Mouse (Mus musculus): ENCODE measurements at regions not wholly inside any gene's neighbourhood (a gene's known extent, or its start where the extent isn't known, plus 50 kb on each side); places are given as distances from the start of the nearest gene placed in this dataset.

DNA sequence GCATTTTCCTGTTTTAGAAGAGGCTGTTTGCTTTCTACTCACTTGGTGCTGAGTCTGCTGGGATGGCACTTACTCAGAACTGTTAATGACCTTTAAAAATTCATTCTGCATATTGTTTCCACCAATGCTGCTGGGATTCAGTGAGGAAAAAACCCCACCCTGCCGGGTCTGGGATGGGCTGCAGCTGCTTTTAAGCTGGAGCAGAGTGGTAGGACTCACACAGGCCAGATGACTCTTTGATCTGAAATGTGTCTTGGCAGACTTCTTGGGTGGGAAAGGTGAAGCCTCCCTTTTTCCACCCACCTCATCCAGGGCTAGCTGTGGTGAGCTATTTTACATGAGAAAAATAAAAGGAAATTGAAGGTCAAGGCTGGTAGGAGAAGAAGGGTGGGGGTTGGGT is 56.4 kb upstream of the Ddhd1 start:
- DNase-seq (ENCODE audit: low read depth) = no peak

DNA sequence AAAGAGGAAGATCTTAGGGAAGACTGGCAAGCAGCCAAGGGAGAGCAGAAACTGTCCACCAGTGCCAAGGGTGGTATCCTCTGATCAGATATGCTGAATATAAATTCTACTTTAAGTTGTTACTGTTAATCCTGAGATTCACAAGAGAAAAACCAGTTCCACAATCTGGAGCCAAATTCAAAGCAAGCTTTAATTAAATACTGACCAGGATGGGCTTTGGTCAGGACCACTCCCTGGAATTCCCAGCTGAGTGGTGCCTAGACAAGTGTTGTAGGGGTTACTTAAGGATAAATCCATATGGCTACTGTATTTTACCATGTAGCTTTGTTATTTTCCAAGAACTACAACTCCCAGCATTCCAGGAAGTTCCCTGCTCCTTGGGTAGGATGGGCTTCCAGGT is 56.8 kb upstream of the Ddhd1 start:
- no peak for DNase-seq (ENCODE audit: low read depth)

DNA sequence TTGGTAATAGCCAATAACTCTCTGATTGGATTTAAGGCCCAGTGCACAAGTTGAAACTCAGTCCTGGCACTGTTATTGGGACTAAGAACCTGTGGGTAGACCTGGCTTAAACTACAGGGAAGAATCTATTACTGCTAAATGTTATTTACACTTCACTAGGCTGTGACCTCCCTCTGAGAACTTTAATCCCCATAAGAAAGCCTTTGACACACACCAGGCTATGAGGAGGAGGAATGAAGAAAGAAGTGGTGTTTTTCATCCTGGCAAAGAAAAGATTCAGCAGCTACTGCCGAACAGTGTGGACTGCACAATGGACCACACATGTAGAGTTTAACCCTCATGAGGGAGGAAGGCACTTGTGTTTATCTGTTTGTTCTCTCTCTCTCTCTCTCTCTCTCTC is 58.2 kb upstream of the Ddhd1 start:
- DNase-seq (ENCODE audit: low read depth) = no peak

DNA sequence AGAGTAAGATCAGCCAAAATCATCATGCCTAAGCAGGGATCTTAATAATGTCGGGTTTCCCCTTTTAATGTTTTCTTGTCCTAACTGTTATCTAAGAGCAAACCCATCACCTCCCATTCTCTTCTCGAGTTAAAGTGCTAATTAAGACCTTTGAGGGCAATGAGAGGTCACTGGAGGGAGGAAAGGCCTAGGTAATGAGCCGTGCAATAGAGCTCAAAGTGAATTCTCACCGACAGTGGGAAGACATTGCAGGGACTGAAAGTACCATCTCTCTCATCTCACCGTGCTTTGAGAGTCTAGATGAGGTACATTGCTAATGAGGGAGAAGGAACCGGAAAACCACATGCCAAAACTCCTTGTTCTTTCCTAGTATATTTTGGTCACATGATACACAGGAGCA is 64.9 kb upstream of the Ddhd1 start:
- no peak for DNase-seq (ENCODE audit: low read depth)

DNA sequence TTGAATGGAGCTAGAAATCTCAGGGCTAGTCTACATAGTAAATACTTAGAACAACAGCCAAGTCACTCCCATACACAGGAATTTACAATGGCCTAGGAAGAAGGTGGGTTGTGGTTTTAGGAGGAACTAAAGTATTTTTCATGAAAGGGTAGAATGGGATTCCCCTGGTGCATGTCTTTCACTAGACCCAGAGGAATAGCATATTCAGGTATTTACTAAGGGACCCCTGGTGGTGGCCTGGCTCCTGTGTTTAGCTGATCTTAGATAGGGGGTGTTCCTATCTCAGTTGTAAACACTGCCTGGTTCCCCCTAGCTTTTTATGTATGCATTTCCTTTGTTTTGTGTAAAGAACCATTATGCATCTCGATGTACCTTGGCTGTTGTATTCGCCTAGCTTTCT is 66.4 kb upstream of the Ddhd1 start:
- no peak for DNase-seq (ENCODE audit: low read depth)

DNA sequence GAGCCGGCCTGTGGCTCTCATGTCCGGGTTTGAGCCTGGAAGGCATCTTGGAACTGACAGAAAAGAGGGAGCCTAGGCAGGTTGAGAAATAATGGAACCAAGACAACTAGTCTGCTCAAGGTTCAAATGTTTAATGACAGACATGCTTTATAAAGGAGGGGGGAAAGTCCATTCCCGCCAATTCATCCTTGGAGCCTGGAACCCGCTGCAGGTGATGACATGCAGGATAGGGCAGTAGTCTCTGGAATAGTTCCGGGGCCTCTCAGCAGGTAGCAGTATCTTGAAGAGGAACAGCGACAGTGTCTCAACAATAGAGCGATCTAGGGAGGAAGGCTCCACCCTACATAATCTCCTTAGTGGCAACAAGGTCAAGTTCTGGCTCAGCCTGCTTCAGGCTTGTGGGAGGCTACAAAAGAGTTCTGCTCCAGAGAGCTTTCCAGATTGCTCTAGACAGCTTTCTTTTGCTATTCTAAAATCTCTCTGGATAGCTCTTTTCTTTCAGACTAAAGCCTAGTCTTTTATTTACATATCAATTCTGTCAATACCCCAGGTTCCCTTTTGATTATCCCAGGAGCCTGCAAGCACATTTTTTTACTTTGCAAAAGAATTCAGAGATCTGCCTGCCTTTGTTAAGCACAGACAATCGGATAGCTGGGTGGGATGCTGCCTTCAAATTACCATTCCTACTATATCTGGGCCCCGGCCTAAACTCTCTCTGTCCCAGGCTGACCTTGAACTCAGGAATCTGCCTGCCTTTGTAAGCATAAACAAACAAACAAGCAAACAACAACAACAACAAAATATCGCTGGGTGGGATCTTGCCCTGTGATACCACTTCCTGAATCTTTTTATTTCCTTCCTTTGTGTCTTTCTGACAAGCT is 76.8 kb upstream of the Ddhd1 start:
- no peak for DNase-seq (ENCODE audit: low read depth)

DNA sequence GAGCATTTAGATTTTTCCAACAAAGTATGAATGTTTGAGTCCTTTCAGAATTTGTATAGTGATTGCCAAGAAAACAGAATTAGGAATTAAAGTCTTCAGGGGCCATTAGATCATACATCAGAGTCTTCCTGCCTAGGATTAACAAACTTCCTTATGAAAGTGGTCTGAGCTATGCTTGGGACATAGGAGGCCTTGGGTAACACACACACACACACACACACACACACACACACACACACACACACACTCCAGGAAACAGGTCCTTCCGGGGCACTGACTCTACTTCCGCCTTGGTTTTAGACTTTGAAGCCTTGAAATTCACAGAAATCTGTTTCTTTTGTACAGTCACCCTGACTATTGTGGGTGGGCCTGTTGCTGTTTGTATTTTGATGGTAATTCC is 80.0 kb upstream of the Ddhd1 start:
- no peak for DNase-seq (ENCODE audit: low read depth)

DNA sequence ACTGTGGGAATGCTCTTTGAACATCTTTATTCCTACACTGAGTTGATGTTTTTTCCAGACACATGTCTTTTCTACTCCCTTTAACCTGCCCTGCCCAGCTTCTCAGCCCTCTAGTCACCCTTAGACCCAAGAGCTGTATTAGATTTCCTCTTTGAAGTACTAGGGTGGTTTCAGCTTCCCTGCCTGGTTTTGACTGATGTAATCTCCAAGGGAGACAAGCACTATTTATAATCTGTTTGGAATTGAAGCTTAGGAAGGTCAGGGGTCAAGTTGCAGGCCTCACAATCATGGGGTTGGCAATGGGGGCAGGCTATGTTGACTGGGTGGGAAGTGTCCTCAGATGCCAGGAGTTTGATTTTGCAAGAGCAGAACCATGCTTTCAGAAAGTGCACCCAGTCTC is 81.7 kb upstream of the Ddhd1 start:
- no peak for DNase-seq (ENCODE audit: low read depth)

DNA sequence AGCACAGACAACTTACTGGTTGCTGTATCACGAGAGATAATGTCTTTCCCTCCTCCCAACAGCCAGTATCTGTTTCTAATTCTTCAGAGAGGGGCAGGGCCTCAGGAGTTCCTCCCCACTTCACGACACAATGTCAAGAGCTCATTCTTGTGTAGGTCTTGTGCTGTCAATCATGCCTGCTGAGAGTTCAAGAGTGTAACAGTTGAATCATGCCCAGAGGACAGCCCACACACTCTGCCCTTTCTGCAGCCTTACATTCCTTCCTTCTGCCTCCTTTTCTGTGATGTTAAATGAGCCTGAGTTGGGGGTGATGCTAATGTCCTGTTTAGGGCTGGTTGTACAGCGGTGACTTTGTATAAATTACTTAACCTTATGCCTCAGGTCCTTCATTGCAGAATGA is 82.7 kb upstream of the Ddhd1 start:
- no peak for DNase-seq (ENCODE audit: low read depth)

DNA sequence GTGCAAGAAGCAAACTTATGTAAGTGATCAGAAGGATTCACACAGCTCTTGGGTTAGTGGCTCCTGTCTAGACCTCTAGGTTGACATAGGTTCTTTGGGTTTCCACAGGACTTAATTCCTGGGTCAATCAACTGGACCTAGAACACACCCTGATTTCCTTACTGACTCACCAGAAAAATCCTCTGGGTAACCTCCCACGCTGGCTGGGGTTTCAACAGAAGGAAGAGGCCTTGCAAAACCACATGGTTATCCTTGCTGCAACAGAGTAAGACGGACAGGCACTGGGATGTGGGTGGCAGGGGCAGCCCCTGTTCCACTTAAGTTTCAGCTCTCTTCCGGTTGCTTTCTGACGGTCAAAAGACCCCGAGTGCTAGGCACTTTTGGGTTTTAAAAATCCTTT is 88.2 kb upstream of the Ddhd1 start:
- DNase-seq (ENCODE audit: low read depth) = no peak

DNA sequence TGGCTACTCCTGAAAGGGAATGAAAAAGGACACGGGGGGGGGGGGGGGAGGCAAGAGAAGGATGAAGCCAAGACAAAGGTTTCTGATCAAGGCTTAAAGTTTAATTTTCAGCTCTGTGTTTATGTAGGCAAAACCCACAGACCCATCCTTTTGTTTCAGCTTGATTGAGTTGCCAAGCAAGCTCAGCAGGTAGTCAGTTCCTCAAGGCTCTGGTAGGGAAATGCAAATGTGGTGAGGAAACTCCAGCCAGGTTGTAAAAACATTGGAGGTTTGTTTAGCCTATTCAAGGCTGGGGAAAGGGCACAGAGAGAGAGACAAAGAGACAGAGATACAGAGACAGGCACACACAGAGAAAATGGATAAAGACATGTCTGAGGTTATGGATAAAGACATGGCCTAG is 99.4 kb upstream of the Ddhd1 start:
- DNase-seq (ENCODE audit: low read depth) = no peak

DNA sequence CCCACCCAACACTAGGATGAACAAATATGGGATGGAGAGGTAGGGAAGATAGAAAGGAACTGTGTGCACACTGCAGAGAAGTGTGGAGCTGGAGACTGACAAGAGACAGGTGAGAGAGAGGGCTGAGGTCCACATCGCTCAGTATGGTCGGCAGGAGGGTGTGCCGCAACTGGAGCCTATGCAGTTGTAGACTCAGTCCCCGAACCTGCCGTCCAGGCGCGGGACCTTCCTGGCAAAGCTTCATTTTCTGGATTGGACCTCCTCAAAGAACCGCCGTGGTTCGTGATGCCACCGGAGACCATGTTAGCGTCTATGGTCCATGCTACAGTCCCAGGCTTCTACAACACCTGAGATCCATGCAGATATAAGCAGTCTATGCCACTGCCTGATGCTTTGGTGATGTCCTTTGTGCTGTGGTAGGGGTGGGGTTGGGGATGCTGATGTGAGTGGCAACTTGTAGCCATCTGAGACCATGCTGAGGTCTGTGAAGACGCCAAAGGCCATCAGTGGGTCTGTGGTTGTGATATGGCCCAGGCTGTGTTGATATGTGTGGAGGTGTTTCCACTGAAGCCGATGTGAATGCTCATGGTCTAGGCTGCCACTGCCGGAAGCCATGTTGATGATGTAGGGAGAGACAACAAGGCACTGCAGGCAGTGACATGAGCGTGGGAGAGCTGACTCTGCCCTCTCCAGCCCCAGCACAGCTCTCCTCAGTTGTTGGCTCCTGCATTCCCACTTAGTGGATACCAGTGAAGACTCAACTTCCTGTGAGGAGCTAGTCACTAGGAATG is 103.1 kb upstream of the Ddhd1 start:
- DNase-seq (ENCODE audit: low read depth) = no peak

DNA sequence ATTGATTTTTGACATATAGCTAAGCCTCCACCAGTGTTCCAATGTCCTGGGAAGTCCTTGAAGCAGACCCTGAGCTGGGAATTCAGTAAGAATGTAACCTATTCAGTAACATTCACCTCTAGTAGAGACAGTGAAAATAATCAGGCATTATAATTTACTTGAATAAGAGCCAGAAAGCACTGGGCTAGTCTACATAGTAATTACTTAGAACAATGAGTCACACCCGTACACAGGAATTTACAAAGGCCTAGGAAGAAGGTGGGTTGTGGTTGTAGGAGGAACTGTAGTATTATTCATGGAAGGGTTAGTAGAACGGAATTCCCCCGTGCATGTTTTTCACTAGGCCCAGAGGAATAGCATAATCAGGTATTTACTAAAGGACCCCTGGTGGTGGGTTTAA is 106.3 kb upstream of the Ddhd1 start:
- no peak for DNase-seq (ENCODE audit: low read depth)

DNA sequence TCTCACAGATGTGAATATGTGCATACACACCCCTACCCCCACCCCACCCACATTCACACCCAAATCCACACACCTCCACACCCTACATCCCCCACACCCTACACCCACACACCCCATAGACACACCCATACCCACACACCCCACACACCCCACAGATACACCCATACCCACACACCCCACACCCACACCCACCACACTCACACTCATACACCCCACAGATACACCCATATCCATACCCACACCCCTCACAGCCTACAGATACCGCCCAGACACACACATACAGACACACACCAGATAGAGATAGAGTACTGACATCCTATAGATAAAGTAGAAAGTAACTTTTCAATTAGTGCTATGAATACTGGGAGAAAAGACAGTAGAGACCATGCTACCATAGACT is 108.6 kb upstream of the Ddhd1 start:
- no peak for DNase-seq (ENCODE audit: low read depth)

DNA sequence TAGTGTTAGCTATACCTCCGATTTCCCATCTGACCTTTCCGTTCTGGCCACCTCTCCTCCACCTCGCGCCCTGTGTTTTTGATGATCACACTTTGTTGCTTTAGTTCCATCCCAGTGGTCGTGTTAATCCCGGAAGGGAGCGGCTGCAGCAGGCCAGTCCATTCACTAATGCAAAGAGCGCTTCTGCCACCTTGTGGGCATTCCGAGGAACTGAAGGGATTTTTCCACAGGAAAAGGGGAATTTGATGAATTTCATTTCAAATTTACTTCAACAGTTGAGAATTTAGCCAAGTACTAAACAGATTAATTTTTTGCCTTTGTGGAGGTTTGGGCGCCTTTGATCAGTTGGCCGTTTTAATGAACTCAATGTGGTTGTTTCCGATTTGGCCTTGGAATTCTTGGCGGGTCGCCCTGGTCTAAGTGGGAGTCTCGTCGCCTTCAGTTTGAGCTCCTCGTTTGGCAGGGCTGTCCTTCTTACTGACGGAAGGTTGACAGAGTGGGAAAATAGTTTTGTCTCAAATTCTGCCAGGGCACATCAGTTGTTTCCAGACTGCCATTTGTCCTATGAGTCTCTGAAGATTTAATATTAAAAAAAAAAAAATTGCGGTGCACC is 114.8 kb upstream of the Ddhd1 start:
- DNase-seq (ENCODE audit: low read depth) = no peak

DNA sequence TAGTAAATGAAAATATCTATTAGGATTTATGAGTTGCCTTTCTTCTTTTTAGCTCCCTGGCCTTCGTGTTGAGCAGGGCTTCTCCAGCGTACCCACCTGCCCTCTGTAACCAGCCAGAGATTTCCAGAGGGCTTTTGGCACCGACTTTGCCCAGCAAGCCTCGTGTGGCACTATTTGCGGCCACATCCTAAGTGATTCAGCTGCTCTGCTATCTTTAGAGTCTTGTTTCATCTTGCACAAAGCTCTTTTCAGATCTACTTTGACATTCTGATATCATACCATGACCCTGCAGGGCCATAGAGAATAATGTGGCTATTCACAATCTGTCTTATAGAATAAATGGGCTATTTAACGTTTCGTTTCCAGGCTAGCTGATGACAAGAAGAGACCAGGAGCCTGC is 115.4 kb upstream of the Ddhd1 start:
- no peak for DNase-seq (ENCODE audit: low read depth)

DNA sequence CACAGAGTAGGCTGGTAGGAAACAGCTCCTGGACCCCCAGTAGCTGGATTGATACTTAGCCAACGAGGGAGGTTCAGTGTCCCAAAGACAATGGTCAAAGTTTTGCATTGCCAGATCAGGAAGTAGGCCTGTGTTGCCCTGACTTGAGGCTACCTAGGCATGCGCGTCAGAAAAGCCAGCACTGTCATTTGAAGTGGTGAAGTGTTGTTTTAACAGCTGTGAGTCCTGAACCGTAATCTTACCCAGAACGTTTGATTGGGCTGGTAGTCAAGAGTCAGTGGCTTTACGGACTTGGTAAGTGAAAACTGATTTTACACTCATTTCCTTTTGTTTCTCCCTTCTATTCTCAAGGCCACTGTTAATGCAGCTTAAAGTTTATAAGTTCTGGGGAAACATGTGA is 123.9 kb upstream of the Ddhd1 start:
- no peak for DNase-seq (ENCODE audit: low read depth)

DNA sequence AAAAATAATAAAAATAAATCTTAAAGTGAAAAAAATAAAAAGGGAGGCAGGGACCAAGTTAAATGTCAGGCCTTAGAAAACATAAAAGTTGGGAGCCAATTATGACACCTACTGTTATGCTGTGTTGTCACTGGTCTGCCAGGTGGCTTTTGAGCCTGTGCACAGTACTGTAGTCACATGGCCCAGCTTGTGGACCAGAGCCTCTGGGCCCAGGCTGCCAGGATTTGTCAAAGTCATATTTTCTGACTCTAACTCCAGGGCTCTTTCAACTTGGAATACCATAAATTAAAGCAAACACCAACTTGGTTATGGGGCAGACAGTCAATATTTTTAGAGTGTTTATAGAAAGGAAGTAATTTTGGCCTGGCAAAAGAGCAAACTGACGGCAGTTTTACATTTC is 137.0 kb upstream of the Ddhd1 start:
- no peak for DNase-seq (ENCODE audit: low read depth)

DNA sequence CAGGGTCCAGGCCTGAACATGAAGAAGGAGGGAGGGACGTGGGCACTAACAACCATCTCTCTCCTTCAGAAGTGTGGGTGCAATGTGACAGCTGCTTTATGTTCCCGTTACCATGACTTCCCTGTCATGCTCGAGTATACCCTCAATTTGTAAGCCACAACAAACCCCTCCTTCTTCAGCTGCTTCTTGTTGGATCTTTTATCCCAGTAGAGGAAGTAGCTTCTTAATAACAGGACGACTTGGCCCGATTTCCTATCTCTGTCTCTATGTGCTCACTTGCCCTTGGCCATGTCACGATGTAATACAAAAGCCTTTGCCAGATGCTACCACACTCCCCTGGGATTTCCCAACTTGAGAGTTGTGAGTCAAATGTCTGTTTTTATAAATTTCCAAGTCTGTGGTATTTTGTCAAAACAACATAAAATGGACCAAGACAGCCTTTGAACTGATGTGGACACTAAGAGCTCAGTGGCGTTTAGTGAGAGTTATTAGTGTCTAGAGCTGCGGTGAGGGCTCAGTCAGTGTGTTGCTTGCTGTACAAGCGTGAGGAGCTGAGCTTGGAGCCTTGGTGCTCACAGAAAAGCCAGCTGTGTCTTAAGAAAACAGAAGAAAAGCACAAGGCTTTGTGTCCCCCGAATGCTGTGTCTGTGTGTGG is 138.8 kb upstream of the Ddhd1 start:
- DNase-seq (ENCODE audit: low read depth) = no peak

DNA sequence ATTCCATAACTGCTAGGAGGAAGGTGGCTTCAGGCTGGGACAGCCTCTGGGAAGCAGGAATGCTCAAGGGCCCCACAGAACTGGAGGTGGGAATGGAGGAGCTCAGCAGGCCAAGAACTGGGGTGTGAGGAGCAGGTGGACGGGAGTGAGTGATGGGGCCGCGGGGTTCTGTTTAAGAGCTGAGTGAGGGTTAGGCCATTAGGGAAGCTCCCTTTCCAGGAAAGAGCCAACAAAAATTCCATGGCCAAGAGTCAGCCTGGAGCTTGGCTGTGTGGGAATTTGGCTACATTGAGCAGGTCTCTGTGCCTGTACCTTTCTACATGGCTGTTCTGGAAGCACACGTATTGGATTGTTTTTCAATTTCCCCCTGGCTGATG is 139.4 kb upstream of the Ddhd1 start:
- DNase-seq (ENCODE audit: low read depth) = no peak

DNA sequence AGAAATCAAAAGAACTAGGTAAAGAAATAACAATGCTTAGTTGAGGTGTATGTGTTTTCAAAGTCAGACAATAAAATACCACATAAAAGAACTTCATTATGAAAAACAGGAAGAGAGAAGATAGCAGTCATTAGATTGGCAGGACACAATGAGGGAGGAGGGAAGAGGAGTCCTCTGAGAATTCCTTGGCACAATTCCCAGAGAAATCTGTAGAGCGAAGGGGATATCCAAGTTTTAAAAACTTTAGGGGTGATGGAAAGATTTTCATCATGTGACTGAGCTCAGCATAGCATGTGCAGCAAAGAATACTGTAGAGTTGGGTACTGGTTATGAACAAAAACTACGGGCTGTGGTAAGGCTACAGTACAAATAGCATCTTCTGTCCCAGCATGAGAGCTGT is 141.3 kb upstream of the Ddhd1 start:
- no peak for DNase-seq (ENCODE audit: low read depth)

DNA sequence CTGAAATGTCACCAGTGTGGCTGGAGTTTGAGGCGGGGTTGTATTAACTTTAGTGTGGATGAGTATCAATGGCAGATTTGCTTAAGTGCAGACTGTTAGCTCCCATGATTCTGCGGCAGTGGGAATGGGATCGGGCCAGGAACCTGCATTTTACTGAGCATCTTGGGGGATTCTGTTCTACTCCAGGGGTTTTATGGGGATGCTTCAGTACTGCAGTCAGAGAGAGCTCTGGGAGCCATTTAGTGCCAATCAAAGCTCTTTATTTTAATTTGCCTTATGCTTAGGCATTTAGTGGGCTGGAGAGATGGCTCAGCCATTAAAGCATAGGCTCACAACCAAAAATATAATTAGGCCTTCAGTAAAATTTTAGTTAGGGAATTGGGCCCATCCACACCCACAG is 148.0 kb upstream of the Ddhd1 start:
- no peak for DNase-seq (ENCODE audit: low read depth)
